Mouse (Mus musculus) gastrocnemius, postnatal 10 days (tissue): ENCODE data around the gene Cd209d. TPM values are rescaled to one million over a fixed set of nuclear protein-coding genes. Genes with fewer than 3 reads are reported as not detected.
"Not testable (repeated sequence)": the region's sequence is repeated elsewhere in the genome, so short reads cannot be mapped to it uniquely, and the experiment has no call there.

Experiments
- DNase-seq: peaks from one replicate; pipeline ENCODE4 v3.0.0; 2021; ENCODE audit warnings: mixed read lengths
- long read RNA-seq, 2 experiments: library from polyadenylated mRNA; stranded (forward); transcript quantifications; one replicate each; pipeline ENCODE4 v2.0.0; 2021
- total RNA-seq, 2 experiments: library from RNA; stranded (reverse); gene quantifications; 2 replicates each; pipeline ENCODE4 v1.2.3; 2021

Cd209d gene
- under 1 TPM in 1 of 2 experiments, not detected in 1; 0.38 TPM for total RNA-seq
- long read RNA-seq, experiment 1 = 0 reads
- long read RNA-seq, experiment 2 = 0 reads

- no peak for DNase-seq
These were observed at the start of gene Cd209d for GRCm38 (mm10) chr8:3878455-3878854. Gene Cd209d (minus strand): TSS chr8:3878555.

GRCm38 (mm10) chr8:3926744-3927143 lies 48.4 kb upstream of the Cd209d start, which contains the start of gene Cd209b:
Gene Cd209b (minus strand): TSS chr8:3926844.
- DNase-seq = no peak

- DNase-seq = no peak
These were observed 2.2 kb downstream of the Cd209d start for GRCm38 (mm10) chr8:3876121-3876520.

- DNase-seq = not testable (repeated sequence)
These were observed 15.6 kb downstream of the Cd209d start for GRCm38 (mm10) chr8:3862736-3863135.

DNA sequence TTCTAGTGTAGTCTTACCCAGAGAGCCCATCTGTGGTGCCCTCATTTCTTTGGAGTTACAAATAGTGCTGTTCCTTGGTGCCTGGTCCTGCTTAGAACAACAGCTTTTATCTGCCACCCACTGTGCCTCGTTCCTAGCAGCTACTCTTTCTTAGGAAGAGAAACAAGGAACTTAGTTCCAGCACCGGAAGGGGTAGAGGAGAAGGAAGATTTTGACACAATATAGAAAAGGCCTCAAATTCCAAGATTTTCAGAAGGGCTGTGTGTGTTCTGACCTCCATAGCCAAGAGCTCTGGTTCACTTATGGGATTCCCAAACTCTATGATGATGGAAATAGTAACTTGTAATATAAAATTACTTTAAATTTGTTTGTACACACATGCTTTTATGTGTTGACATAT lies 24.1 kb downstream of the Cd209d start, which contains the start of gene Cd209e:
Cd209e (minus strand) TSS at position 101 of the 400 bp plus-strand sequence.
- no peak for DNase-seq

Other genes starting within 250 kb of the Cd209d start
- gene Stxbp2, start 247.6 kb downstream of the Cd209d start, total RNA-seq = 1 to 10 TPM; 4.0 to 6.7 TPM
- gene Retn, start 222.8 kb downstream of the Cd209d start, total RNA-seq = under 1 TPM; 0.61 to 0.75 TPM
- under 1 TPM in 1 of 2 experiments, not detected in 1; 0.41 TPM for gene Mcemp1, start 212.8 kb downstream of the Cd209d start, total RNA-seq
- gene Fcor, start 206.2 kb downstream of the Cd209d start, total RNA-seq = 1 to 10 TPM; 1.6 to 2.0 TPM
- 10 to 100 TPM; 24.2 to 24.9 TPM for gene Trappc5, start 202.3 kb downstream of the Cd209d start, total RNA-seq
- 1 to 10 TPM; 1.1 to 1.4 TPM for gene Fcer2a, start 184.4 kb downstream of the Cd209d start, total RNA-seq
- not detected for gene Clec4g, start 157.9 kb downstream of the Cd209d start, total RNA-seq
- not detected for gene Cd209a, start 129.6 kb downstream of the Cd209d start, total RNA-seq
- not detected for gene Cd209e, start 24.2 kb downstream of the Cd209d start, total RNA-seq
- gene Cd209b, start 48.3 kb upstream of the Cd209d start, total RNA-seq = 1 to 10 TPM in 1 of 2 experiments, under 1 TPM in 1; 0.70 to 1.2 TPM
- gene Cd209c, start 76.2 kb upstream of the Cd209d start, total RNA-seq = under 1 TPM in 1 of 2 experiments, not detected in 1; 0.31 TPM
- 1 to 10 TPM; 1.7 to 3.4 TPM for gene Cd209f, start 227.3 kb upstream of the Cd209d start, total RNA-seq